ENCODE assay signal across 19 mouse cellular contexts in the genomic region with DNA sequence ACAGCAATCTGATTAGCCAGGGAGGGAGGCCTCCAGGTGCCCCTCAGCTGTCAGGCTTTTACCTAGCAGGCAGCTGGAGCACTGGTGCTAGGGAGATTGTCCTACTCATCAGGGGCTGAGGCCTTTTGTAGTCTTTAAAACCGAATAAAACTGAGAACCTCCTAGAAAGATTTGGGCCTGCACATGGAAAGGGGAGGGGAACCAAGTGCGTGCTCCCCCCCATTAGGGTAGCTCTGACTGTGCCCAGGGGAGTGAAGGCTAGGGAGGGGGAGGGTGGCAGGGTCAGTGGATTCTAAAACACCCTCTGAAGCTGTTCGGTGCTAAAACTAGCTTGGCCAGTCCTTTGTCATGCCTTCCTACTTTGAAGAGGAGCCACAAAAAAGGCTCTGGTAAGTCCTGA. TPM values are rescaled to one million over a fixed set of nuclear protein-coding genes. Genes with fewer than 3 reads are reported as not detected.
DNase-seq lines count a peak whose midpoint lies in the region; ATAC-seq and TF ChIP-seq lines count a peak whose summit lies in the region.
"Had no signal": no experiment of that assay in that cellular context is flagged by ENCODE, and none has a peak within 500 bp of the region (broad histone marks: within the 10 kb centered on the region; RNA-seq: fewer than 3 reads in every experiment).

No protein-coding gene starts in this region.

- 0 out of 2 replicates have a peak overlapping the region, but pooled peaks have one; percentile 13 for H3K9ac ChIP-seq in limb, embryonic 12.5 days (replicated peaks)
- H3K9ac ChIP-seq in liver, embryonic 12.5 days = no peak overlapping the region
- H3K9ac ChIP-seq: liver, embryonic 14.5 days had no signal

- peak overlapping the region; percentile 82 for H3K27ac ChIP-seq in heart, embryonic 10.5 days
- 0 out of 2 replicates have a peak overlapping the region, but pooled peaks have one; percentile 10 for H3K27ac ChIP-seq in spleen, adult 2 months (ENCODE audit: insufficient read depth, low read length)
- 0 out of 2 replicates have a peak overlapping the region, but pooled peaks have one; percentile 14 for H3K27ac ChIP-seq in limb, embryonic 12.5 days
- H3K27ac ChIP-seq in liver, embryonic 12.5 days = no peak overlapping the region
- H3K27ac ChIP-seq: left cerebral cortex, adult 2 months; liver, embryonic 14.5 days had no signal

- H3K4me2 ChIP-seq in limb, embryonic 12.5 days = no peak overlapping the region
- no peak overlapping the region for H3K4me2 ChIP-seq in liver, embryonic 12.5 days

- no peak for TF ChIP-seq POLR2A in spleen, adult 2 months (IDR thresholded peaks at IDR 0.05; ENCODE audit: low read depth, low read length)

- ATAC-seq in limb, embryonic 12.5 days (ENCODE audit: insufficient number of reproducible peaks, insufficient read depth, low FRiP score, low TSS enrichment, low read depth) = no peak
- ATAC-seq in liver, embryonic 12.5 days = no peak
- ATAC-seq: Patski had no signal

- WGBS in heart, embryonic 10.5 days = 29% methylated on average over 3 of the region's 3 CpGs
- WGBS in spleen, adult 2 months = 33% methylated on average over 3 of the region's 3 CpGs
- WGBS in limb, embryonic 12.5 days = 28% methylated on average over 3 of the region's 3 CpGs
- 34% methylated on average over 3 of the region's 3 CpGs for WGBS in liver, embryonic 12.5 days (ENCODE audit: insufficient replicate concordance)

- no peaks in the 10 kb centered on the region for H3K36me3 ChIP-seq in heart, embryonic 10.5 days
- no peaks in the 10 kb centered on the region for H3K36me3 ChIP-seq in spleen, adult 2 months (ENCODE audit: control insufficient read depth, insufficient read depth, low read length)
- no peaks in the 10 kb centered on the region for H3K36me3 ChIP-seq in limb, embryonic 12.5 days
- H3K36me3 ChIP-seq in liver, embryonic 12.5 days = no peaks in the 10 kb centered on the region

- peaks cover 24% of the 10 kb centered on the region; the same call in 1 of the 2 replicates for H3K27me3 ChIP-seq in heart, embryonic 10.5 days (ENCODE audit: insufficient read depth, poor library complexity, severe bottlenecking)
- H3K27me3 ChIP-seq in spleen, adult 2 months (ENCODE audit: control insufficient read depth, insufficient read depth, low read length) = no peaks in the 10 kb centered on the region
- peaks cover 7% of the 10 kb centered on the region for H3K27me3 ChIP-seq in limb, embryonic 12.5 days
- peaks cover 24% of the 10 kb centered on the region for H3K27me3 ChIP-seq in liver, embryonic 12.5 days (replicated peaks)
- H3K27me3 ChIP-seq: CH12.LX, Patski had no signal

- peaks cover 39% of the 10 kb centered on the region for H3K4me1 ChIP-seq in heart, embryonic 10.5 days
- no peaks in the 10 kb centered on the region for H3K4me1 ChIP-seq in spleen, adult 2 months (ENCODE audit: control insufficient read depth, insufficient read depth, insufficient read length)
- H3K4me1 ChIP-seq in limb, embryonic 12.5 days (replicated peaks) = peaks cover 25% of the 10 kb centered on the region
- H3K4me1 ChIP-seq in liver, embryonic 12.5 days = peaks cover 10% of the 10 kb centered on the region

- DNase-seq in heart, embryonic 10.5 days (ENCODE audit: low spot score) = no peak
- DNase-seq in heart, adult 8-10 months (ENCODE audit: low spot score) = no peak
- no peak for DNase-seq in spleen, adult 2 months (ENCODE audit: low read depth in 1 of 2, low spot score in 2 of 2)
- no peak for DNase-seq in spleen, postnatal 36 days (ENCODE audit: low spot score in 2 of 2)
- no peak for DNase-seq in kidney, postnatal 14 days
- DNase-seq: kidney, adult 8-10 months; lung, postnatal 14 days had no signal

- no peaks in the 10 kb centered on the region for H3K9me3 ChIP-seq in heart, embryonic 10.5 days
- H3K9me3 ChIP-seq in limb, embryonic 12.5 days = no peaks in the 10 kb centered on the region
- no peaks in the 10 kb centered on the region for H3K9me3 ChIP-seq in liver, embryonic 12.5 days (replicated peaks)

- no peak for TF ChIP-seq CTCF in spleen, adult 2 months (IDR thresholded peaks at IDR 0.05; ENCODE audit: extremely low read depth, insufficient read depth, insufficient read length, insufficient replicate concordance)

- no peak overlapping the region for H3K4me3 ChIP-seq in heart, embryonic 10.5 days
- H3K4me3 ChIP-seq in spleen, adult 2 months (ENCODE audit: extremely low read depth, insufficient read depth, insufficient read length) = no peak overlapping the region
- no peak overlapping the region for H3K4me3 ChIP-seq in limb, embryonic 12.5 days (replicated peaks)
- H3K4me3 ChIP-seq in liver, embryonic 12.5 days = no peak overlapping the region
- H3K4me3 ChIP-seq: left cerebral cortex, adult 2 months had no signal

RNA-seq across cellular contexts. Expression of a gene that starts 18.3 kb away (rescaled TPM):
- 0.18 and 0.28 TPM in 2 replicates for polyA plus RNA-seq in heart, embryonic 10.5 days (2016; fragmentation: Nextera tagmentation; extraction: Ambion mirVana)
- under 1 TPM; 0.16 to 0.26 (median 0.21) TPM for total RNA-seq in heart, adult 8-10 months (2022)
- 35.2 and 41.1 TPM in 2 replicates for polyA plus RNA-seq in spleen, adult 2 months (2012; rRNA removed)
- polyA plus RNA-seq in limb, embryonic 12.5 days (2016; fragmentation: Nextera tagmentation; extraction: Ambion mirVana) = 0.10 and 0.18 TPM in 2 replicates
- 0.24 TPM in 1 of 2 replicates, not detected in the other for polyA plus RNA-seq in liver, embryonic 12.5 days (2016; fragmentation: Nextera tagmentation; extraction: Ambion mirVana)
- total RNA-seq: layer of hippocampus, adult 18-20 months had no signal
- polyA plus RNA-seq: Patski had no signal

RNA-seq across cellular contexts. Expression of a gene that starts 32.0 kb away (rescaled TPM):
- polyA plus RNA-seq in heart, embryonic 10.5 days (2016; fragmentation: Nextera tagmentation; extraction: Ambion mirVana) = 26.5 and 26.7 TPM in 2 replicates
- 10 to 100 TPM; 21.0 to 25.1 (median 23.0) TPM for total RNA-seq in heart, adult 8-10 months (2022)
- 19.7 and 22.0 TPM in 2 replicates for polyA plus RNA-seq in spleen, adult 2 months (2012; rRNA removed)
- polyA plus RNA-seq in limb, embryonic 12.5 days (2016; fragmentation: Nextera tagmentation; extraction: Ambion mirVana) = 27.6 and 33.4 TPM in 2 replicates
- 14.5 and 14.8 TPM in 2 replicates for polyA plus RNA-seq in liver, embryonic 12.5 days (2016; fragmentation: Nextera tagmentation; extraction: Ambion mirVana)

RNA-seq across cellular contexts. Expression of a gene that starts 42.7 kb away (rescaled TPM):
- polyA plus RNA-seq in heart, embryonic 10.5 days (2016; fragmentation: Nextera tagmentation; extraction: Ambion mirVana) = not detected in 2 replicates
- total RNA-seq in heart, adult 8-10 months (2022) = not detected
- polyA plus RNA-seq in spleen, adult 2 months (2012; rRNA removed) = not detected in 2 replicates
- polyA plus RNA-seq in limb, embryonic 12.5 days (2016; fragmentation: Nextera tagmentation; extraction: Ambion mirVana) = not detected in 2 replicates
- polyA plus RNA-seq in liver, embryonic 12.5 days (2016; fragmentation: Nextera tagmentation; extraction: Ambion mirVana) = 0.08 TPM in 1 of 2 replicates, not detected in the other
- total RNA-seq: adrenal gland, adult 18-20 months; gastrocnemius, adult 8-10 months; hematopoietic stem cell, adult 5-6 weeks; layer of hippocampus, adult 18-20 months; left cerebral cortex, adult 2 months had no signal
- polyA plus RNA-seq: cortical plate, adult 2 months; small intestine, adult 2 months had no signal

Comparison
In these comparisons a context has a peak if more than half of its experiments do, and no peak if none do; other contexts are left out.
1. RNA of a gene that starts 18.3 kb away (polyA plus RNA-seq): 35.2 to 41.1 TPM in spleen, adult 2 months; 0.18 to 0.28 TPM in heart, embryonic 10.5 days, 0.10 to 0.18 TPM in limb, embryonic 12.5 days and 0.24 TPM in liver, embryonic 12.5 days; every median in the first group is over 10 times any median in the second.